Mouse (Mus musculus): ENCODE measurements at regions not wholly inside any gene's neighbourhood (a gene's known extent, or its start where the extent isn't known, plus 50 kb on each side); places are given as distances from the start of the nearest gene placed in this dataset.

- no peak for DNase-seq (ENCODE audit: low spot score in 2 of 2)
Measured at GRCm38 (mm10) chr13:71034926-71035687, 193.5 kb upstream of the Adamts16 start.

GRCm38 (mm10) chr13:71008216-71008615 is 166.6 kb upstream of the Adamts16 start:
- DNase-seq (ENCODE audit: low spot score in 2 of 2): peak in 1 of 2 experiments; percentile 23

- DNase-seq (ENCODE audit: low spot score in 2 of 2): peak in 1 of 2 experiments; percentile 43
Measured at GRCm38 (mm10) chr13:71006117-71006516, 164.5 kb upstream of the Adamts16 start.

- DNase-seq (ENCODE audit: low spot score in 2 of 2): no peak
Measured at GRCm38 (mm10) chr13:71003517-71003916, 161.9 kb upstream of the Adamts16 start.

- peak; percentile 44 to 78 for DNase-seq (ENCODE audit: low spot score in 2 of 2)
Measured at GRCm38 (mm10) chr13:71001278-71001677, 159.7 kb upstream of the Adamts16 start.

- no peak for DNase-seq (ENCODE audit: low spot score in 2 of 2)
Measured at GRCm38 (mm10) chr13:71000422-71001008, 158.9 kb upstream of the Adamts16 start.

GRCm38 (mm10) chr13:70993522-70993921 is 151.9 kb upstream of the Adamts16 start:
- DNase-seq (ENCODE audit: low spot score in 2 of 2): no peak

- DNase-seq (ENCODE audit: low spot score in 2 of 2): no peak
Measured at GRCm38 (mm10) chr13:70989999-70990645, 148.5 kb upstream of the Adamts16 start.

GRCm38 (mm10) chr13:70979344-70979743 is 137.7 kb upstream of the Adamts16 start:
- no peak for DNase-seq (ENCODE audit: low spot score in 2 of 2)

GRCm38 (mm10) chr13:70978547-70979307 is 137.1 kb upstream of the Adamts16 start:
- DNase-seq (ENCODE audit: low spot score in 2 of 2): no peak

GRCm38 (mm10) chr13:70969596-70969995 is 128.0 kb upstream of the Adamts16 start:
- no peak for DNase-seq (ENCODE audit: low spot score in 2 of 2)

GRCm38 (mm10) chr13:70967781-70968180 is 126.2 kb upstream of the Adamts16 start:
- DNase-seq (ENCODE audit: low spot score in 2 of 2): no peak

- no peak for DNase-seq (ENCODE audit: low spot score in 2 of 2)
Measured at GRCm38 (mm10) chr13:70963384-70963783, 121.8 kb upstream of the Adamts16 start.

GRCm38 (mm10) chr13:70934309-70935037 is 92.9 kb upstream of the Adamts16 start:
- DNase-seq (ENCODE audit: low spot score in 2 of 2): peak in 1 of 2 experiments; percentile 5

GRCm38 (mm10) chr13:70913834-70914233 is 72.2 kb upstream of the Adamts16 start:
- no peak for DNase-seq (ENCODE audit: low spot score in 2 of 2)

GRCm38 (mm10) chr13:70910934-70911333 is 69.3 kb upstream of the Adamts16 start:
- DNase-seq (ENCODE audit: low spot score in 2 of 2): no peak

GRCm38 (mm10) chr13:70904834-70905233 is 63.2 kb upstream of the Adamts16 start:
- DNase-seq (ENCODE audit: low spot score in 2 of 2): no peak

GRCm38 (mm10) chr13:70903831-70904230 is 62.2 kb upstream of the Adamts16 start:
- DNase-seq (ENCODE audit: low spot score in 2 of 2): no peak

- DNase-seq (ENCODE audit: low spot score in 2 of 2): no peak
Measured at GRCm38 (mm10) chr13:70903150-70903549, 61.5 kb upstream of the Adamts16 start.

GRCm38 (mm10) chr13:70902727-70903126 is 61.1 kb upstream of the Adamts16 start:
- no peak for DNase-seq (ENCODE audit: low spot score in 2 of 2)

- no peak for DNase-seq (ENCODE audit: low spot score in 2 of 2)
Measured at GRCm38 (mm10) chr13:70891634-70892033, 50.0 kb upstream of the Adamts16 start.

Measured in layer of hippocampus, adult 8-10 months (tissue).